Mouse (Mus musculus) small intestine, adult 2 months (tissue): ENCODE measurements around the gene Prss37.
A peak's percentile ranks its signal among the peaks of the same experiment; 100 is the strongest.

Source experiments
- CTCF ChIP-seq: fragments of 200-500 bp; IDR thresholded peaks from 2 replicates; pipeline ENCODE4 v1.5.1; 2012; ENCODE audit warnings: low read depth, mild to moderate bottlenecking, control low read depth, inconsistent platforms, low read length, moderate library complexity, mixed read lengths; ENCODE audit not compliant: insufficient replicate concordance, insufficient read length; ENCODE audit errors: extremely low read depth
- POLR2A ChIP-seq: fragments of 200-500 bp; IDR thresholded peaks from 2 replicates; pipeline ENCODE4 v1.6.1; 2012; ENCODE audit warnings: low read depth, mild to moderate bottlenecking, control low read depth, inconsistent platforms, low read length, moderate library complexity

DNA sequence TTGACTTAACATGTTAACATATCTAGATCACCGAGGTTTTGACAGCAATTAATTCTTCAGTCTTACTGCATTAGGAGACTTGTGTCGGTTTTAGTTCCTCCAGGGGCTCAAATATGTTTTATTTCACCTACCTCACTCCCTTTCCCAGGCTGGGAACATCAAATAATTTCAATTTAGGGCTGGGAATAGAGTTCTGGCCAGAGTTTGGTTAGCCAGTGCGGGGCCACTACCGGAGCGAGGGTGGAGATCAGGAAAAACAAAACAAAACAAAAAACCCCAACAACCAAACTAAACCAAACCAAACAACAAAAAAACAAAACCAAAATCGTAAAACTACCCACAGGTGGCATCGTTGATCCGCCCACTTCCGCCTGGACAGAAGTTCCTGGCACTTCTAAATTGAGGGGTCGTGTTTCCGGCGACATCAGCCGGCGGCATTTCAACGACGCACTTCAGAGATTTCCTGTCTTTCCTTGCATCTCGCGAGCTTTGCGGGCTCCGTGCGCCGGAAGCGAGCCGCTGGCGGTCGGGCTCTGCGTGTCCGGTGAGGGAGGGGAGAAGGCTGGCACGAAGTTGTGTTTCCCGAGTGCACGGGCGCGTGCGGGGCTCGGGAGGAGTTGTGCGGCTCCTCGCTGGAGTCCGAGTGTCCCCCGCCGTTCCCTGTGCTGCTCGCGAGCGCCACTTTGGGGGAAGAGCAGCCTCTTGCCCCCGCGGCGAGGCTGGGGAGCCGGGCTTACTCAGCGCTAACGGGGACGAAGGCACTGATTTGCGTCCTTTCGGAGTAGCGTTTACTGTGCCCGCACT lies 48.2 kb downstream of the Prss37 start, which contains the start of gene Ssbp1:
- peak; percentile 21; the same call in 1 of the 2 replicates for TF ChIP-seq CTCF
- peak; percentile 96 for TF ChIP-seq POLR2A
